Mouse (Mus musculus) liver, adult 2 months (tissue): Measurements from ENCODE around the gene Ddx42.

Experiments
- CTCF ChIP-seq: fragments of 200-500 bp; IDR thresholded peaks from 2 replicates; pipeline ENCODE4 v1.5.1; 2011; ENCODE audit warnings: low read depth, low read length, control low read depth
- POLR2A ChIP-seq: fragments of 200-500 bp; IDR thresholded peaks from 2 replicates; pipeline ENCODE4 v1.6.1; 2011; ENCODE audit warnings: low read length, control low read depth; ENCODE audit not compliant: insufficient read depth; ENCODE audit errors: extremely low read depth

GRCm38 (mm10) chr11:106255174-106255573 is 38.4 kb downstream of the Ddx42 start:
- TF ChIP-seq CTCF (no peak), POLR2A (no peak)
